Mouse (Mus musculus): ENCODE measurements at regions not wholly inside any gene's neighbourhood (a gene's known extent, or its start where the extent isn't known, plus 50 kb on each side); places are given as distances from the start of the nearest gene placed in this dataset.

DNA sequence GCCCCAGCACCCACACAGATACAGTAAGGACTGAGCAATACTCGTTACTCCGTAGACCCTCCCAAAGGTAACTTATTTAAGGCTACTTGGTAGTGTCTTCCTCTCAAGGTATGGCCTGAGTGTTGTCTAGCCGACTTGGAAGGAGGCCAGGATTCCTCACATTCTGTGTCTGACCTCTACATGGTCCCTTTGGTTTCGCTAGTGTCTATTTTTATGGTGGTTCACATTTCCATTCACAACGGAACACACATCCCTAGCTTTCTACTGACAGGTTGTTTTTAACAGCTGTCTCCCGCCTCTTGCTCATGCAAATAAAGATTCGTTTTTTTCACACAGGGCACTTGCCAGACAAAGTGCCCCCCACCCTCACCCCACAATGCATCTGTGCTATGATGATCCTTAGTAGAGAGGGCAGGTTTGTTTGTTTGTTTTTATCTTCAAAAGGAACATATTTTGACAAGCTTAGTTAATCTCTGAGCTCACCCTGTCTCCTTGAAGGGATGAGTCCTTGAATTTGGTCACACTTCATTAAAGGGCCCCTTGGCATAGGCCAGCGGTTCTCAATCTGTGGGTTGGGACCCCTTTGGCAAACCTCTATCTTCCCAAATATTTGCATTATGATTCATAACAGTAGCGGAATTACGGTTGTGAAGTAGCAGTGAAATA, 52.7 kb downstream of the Phlda1 start:
- no peak for DNase-seq

GRCm38 (mm10) chr10:111559341-111560246, 53.5 kb downstream of the Phlda1 start:
- DNase-seq: no peak

DNA sequence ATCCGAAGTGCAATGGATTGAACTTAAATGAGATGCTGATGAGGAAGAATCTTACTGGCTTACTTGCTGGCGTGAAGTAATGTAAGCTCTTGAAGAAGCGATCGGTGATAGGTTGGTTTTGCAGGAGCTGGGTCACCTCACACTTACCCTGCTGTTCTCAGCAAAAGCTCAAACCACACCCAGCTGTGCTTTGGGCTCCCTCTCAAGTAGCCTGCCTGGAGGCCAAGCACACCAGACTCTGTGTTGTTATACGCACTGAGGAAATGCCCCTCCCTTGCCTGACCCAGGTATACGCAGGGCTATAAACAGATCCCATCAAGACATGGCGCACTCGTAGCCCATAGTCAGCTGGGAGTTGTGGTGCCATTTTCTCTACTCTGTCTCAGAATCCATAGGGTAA, 56.5 kb downstream of the Phlda1 start:
- DNase-seq: no peak

DNA sequence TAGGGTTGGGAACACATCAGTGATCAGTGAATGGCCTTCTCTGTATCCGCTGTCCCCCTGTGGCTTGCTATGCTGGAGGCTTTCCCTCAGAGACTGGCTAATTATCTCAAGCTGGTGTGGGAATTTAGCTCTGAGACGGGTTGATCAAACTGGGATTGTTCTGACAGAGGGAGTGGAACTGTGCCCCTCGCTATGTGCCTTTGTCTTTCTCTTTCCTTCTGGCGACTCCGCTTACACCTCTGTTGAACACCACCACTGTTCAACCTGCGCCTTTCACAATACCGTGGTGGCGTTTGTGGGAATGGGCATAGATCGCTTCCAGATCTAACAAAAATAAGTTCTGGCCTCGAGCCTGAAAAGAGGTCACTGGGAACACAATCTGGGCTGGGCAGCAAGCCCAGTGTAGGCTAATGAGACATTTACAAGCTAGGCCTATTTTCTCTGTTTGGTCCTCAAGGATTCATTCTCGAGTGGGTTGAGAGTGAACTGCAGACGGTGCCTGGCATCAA, 60.8 kb downstream of the Phlda1 start:
- peak; percentile 92 for DNase-seq

- DNase-seq: no peak
These were observed 64.6 kb downstream of the Phlda1 start for GRCm38 (mm10) chr10:111570501-111571258.

- peak; percentile 54 for DNase-seq
These were observed 68.1 kb downstream of the Phlda1 start for GRCm38 (mm10) chr10:111574231-111574630.

GRCm38 (mm10) chr10:111574812-111575211, 68.7 kb downstream of the Phlda1 start:
- peak; percentile 79 for DNase-seq

DNA sequence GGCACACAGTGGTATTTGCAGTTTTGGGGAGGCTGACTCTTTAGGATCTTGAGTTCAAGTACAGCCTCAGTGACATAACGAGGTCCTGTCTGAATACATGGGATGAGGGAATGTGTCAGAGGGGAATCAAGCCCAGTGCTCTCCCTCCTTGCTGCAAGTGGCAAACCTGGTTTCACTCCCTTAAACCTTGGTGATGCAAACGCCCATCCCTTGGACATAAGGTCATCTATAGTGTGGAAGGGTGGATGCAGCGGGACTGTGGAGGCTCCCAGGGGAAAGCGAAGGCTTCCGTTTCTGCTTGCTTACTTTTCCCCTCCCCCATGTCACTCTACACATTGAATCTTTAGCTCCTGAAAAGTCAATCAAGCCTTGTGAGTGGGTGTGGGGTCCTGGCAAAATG, 69.2 kb downstream of the Phlda1 start:
- peak; percentile 76 for DNase-seq

GRCm38 (mm10) chr10:111575926-111576325, 69.8 kb downstream of the Phlda1 start:
- DNase-seq: peak; percentile 91

DNA sequence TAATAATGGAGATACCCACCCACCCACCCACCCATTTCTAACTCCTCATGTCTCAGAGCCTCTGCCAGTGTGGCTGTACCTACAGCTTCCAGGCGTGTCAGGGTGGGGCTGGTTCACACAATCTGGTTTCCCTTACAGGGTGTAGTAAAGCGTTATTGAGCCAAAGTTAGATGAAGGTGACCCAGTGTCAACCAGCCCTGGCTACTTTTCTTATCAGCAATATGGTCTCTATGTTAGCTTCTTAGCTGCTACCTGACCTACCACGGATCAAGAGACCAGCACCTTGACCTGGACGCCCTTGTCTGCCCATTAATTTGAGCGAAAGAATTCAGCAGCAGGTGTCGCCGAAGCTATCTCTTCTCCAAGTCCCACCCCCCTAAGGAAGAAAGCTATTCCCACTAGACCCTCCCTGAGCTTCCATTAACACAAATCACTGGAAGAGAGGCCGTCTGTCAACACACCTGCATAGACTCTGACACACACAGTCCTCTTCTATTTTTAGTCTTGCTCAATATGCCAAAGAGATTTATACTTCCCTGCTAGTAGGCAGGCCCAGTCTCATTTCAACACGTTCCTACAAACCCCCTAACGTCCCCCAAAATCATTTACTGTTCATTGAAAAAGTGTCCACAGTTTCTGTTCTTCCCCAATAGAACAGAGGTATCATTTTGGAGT, 70.4 kb downstream of the Phlda1 start:
- peak; percentile 91 for DNase-seq

GRCm38 (mm10) chr10:111578536-111578935, 72.5 kb downstream of the Phlda1 start:
- DNase-seq: no peak

GRCm38 (mm10) chr10:111579481-111579880, 73.4 kb downstream of the Phlda1 start:
- DNase-seq: peak; percentile 81

GRCm38 (mm10) chr10:111580401-111581100, 74.5 kb downstream of the Phlda1 start:
- peak; percentile 94 for DNase-seq

GRCm38 (mm10) chr10:111581847-111582246, 75.8 kb downstream of the Phlda1 start:
- peak; percentile 71 for DNase-seq

DNA sequence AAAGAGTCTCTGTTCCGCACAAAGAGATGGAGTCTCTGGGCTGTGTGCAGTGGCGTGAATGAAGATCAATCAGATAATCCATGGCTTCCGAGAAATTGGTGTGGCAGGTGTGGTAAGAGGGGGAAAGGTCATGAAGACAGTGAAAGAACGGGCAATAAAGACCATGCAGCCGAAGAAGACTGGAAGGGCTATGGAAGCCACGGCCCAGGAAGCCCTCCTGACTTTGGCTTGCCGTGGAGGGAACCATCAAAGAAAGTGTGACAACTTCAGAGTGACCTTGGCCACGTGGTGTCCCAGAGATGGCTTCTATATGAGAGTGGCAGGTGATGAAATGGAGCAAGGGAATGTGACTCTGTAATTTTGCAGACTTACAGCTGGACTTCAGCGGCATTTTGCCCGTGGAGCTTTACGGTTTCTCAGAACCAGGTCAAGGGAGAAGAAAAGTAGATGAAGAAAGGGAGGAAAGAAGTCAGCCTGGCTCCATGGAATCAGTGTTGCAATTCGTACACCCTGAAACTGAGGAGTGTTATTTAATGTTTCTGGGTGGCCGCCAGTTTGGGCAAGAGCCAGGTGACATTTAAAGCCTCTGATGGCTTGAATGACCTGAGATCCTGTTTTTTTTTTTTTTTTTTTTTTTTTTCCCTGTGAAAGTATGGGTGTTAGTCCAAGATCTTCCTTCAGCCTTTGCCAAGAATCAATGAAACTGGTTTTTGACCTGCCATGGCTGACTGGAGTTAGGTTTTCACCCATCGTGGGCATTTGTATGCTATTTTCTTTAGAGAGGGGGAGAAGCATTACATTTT, 76.4 kb downstream of the Phlda1 start:
- peak; percentile 95 for DNase-seq

DNA sequence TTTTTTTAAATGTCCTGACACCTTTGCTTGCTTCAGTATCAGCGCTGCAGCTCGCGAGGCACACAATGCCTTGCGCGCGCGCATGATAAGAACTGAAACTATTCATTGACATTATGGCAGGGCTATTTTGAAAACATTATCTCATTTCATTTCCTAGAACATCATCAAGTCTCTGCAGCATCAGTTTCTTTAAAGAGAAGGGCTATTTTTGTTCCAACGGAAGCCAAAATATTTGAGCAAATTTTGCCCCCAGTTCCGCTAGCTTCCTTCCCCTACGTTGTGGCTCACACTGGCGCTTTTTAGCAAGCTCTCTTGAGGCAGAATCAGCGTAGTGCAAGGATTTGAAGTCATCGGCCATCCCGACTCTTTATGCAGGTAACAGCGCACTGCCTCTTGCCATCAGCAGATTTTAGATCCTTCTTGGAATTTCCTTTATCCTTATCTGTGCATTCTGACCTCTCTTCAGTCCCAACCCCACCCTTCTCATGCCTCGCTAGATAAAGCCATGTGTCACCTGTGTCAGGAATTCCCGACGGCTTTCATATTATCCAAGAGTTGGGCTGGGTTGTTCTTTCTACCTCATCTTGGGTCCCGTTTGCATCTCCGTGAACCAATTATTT, 77.1 kb downstream of the Phlda1 start:
- DNase-seq: peak; percentile 95

- DNase-seq: peak; percentile 84
These were observed 77.7 kb downstream of the Phlda1 start for GRCm38 (mm10) chr10:111583744-111584152.

- peak; percentile 78 for DNase-seq
These were observed 82.0 kb downstream of the Phlda1 start for GRCm38 (mm10) chr10:111587891-111588611.

GRCm38 (mm10) chr10:111589186-111589585, 83.1 kb downstream of the Phlda1 start:
- no peak for DNase-seq
